Mouse (Mus musculus): ENCODE results near the gene Gab2.

Gene Gab2

DNA sequence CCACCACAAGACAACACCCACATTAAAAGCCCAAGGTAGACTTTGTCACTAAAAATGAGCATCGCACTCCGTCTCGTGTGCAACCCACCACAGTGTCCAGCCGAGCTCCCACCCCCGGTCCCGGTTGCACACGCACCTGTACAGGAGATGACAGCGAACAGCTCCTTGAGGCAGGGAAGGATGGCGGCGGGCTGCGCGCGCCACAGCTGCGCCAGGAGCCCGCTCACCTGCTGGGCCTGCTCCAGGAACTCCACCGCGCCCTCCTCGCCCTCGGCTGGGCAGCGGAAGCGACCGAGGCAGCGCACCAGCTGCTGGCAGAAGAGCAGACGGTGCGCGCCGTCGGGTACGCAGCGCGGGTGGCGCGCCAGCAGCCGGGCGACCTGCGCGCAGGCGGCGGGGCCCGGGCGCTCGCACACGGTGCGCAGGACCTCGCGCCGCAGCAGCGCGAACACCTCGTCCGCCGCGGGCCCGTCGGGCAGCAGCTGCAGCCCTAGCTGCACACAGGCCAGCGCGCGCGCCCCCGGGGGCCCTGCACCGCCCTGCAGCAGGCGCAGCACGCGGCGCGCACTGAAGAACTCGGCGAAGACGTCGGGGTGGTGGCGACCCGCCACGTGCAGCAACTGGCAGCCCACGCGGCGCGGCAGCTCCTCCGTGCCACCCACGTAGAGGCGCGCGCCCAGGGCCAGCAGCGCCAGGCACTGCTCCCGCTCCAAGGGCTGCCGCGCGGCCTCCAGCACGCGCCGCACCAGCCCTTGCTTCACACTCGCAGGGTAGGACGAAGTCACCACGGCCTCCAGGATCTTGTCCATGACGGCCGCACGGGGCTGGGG is 244.0 kb downstream of the Gab2 start:
- no peak for DNase-seq

DNA sequence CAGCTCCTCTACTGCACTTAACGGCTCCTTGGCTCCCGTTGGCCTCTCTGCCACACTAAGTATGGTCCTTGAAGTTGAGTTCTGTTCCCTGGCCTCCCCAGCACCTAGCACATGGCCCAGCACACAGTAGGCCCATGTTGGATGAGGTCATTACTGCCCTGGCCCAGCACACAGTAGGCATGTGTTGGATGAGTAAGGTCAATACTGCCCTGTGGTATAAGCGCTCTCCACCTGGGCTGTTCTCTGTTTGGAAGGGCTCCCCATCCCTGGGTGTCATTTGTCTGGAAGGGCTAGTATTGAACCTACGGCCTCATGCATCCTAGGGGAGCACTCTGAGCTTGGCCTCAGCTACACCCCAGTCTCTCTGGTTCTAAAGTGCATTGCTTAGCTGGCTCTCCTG is 246.0 kb downstream of the Gab2 start:
- no peak for DNase-seq

DNA sequence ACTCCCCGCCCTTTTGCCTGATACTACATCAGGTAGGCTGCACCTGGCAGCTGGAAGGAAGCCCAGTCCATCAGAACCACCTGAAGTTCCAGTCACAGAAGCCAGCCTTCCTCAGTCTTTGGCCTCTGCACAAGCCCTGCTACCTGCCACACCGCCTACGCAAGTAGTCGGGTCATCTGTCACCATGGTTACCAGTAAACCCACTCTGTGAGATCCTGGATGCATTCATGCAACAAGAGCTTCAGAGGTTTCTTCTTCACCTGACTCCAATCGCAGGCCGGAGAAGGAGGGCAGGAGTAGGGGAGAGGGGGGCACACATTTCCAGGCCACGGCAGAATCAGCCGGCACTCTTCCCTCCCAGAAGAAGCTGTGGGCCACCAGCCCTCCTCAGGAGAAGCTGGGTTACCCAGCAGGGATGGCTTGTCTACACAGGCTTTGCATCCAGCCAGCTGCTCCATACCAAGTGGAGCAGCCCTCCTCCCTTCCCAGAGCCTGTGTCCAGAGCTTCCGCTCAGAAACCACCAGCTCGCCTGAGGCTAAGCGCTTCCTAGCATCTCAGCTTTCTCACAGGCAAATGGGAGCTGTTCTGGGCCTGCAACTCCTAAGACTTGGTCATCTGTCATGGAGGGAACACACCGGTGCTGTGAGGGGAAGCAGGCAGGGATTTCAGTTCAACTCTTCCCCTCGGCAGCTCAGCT is 247.7 kb downstream of the Gab2 start:
- peak; percentile 62 for DNase-seq

DNA sequence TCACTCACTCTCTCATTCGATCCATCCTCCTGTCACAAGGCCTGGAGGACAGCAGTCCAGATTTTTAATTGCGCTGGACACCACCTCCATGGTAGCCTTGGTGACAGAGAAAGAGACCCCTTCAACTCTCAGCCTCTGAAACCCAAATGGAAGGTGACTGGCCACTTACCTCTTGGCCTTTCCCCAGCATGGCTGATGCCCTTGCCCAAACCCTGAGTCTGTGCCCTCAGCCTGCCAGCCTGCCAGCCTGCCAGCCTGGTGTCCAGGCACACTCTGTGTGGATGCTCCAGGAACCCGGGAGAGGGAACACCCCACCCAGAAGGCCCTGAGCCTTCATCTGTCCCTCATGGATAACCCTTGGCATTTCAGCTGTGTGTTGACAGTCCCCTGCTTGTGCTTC is 248.3 kb downstream of the Gab2 start:
- DNase-seq = peak; percentile 51

DNA sequence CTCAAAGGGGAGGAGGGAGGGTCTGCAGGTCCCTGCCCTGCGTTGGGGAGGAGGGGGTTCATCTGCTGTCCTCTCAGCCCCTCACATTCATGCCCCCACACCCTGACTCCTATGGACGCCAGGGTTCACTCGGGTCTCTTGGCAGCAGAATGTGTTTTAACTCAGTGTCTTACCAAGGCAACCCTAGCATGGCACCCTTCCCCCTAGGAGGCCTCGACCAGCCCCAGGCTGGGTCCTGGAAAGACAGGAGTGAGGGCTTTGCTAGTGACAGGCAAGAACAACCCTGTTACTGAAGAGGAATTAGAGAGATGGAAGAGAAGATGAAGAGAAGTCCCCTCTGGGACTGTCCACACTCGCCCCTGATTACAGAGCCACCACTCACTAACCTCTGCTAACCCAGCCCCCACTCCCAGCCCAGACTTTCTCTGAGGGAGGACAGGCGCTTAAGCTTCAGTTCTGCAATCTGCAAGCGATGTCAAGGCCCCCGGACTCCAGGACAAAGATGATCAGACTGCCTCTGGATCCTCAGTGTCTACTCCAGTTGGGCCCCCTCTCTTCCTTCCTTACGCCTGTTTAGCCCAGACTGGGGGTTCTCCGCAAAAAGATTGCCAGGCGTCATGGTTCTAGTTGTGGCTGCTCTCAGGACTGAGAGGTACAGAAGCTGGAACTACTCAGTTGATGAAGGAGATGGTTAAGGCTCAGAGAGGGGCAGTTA is 249.7 kb downstream of the Gab2 start:
- DNase-seq = peak; percentile 48

DNA sequence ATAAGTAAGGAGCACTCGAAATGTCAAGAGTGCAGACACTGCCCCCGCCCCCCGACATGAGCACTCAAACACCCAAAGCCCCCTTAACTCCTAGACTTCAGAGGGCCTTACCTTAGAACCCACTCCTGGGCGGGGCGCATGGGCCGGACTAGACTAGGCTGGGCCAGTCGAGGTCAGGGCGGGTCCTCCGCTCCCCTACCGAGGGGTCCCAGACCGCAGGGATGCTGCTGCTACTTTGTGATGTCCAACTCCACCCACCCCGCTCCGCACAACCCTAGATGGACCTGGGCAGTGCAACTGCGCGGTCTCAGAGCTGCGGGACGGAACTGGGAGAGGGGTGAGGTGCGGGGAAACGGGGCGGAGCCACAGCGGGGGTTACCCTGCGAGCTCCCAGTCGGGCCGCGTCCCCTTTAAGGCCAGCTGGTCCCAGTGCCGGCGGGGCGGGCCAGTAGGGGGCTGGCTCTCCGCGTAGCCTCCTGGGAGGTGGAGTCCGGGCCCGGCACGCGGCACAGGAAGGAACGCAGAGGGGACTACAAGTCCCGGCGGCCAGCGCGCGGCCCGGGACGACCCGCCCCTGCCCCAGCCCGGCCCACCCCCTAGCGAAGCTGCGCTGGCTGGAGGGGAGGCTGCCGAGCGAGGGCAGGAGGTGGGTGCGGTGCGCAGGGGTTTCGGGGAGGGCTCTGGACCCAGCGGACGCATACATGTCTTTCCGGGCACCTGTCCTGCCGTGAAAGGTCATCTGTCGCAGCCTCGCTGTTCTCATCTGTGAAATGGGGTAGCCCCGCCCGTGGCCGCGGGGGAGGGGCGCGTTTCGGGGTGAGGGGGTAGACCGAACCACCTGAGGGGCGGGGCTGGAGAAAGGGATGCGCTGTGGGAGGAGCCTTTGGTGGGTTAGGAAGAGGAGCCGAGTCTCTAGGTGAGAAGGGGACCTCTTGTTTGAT is 250.6 kb downstream of the Gab2 start, which contains the start of the genes Usp35 and Kctd21:
Usp35 (minus strand) TSS at position 295 of the 941 bp plus-strand sequence.
Kctd21 (plus strand) TSS at position 602 of the 941 bp plus-strand sequence.
- DNase-seq = peak; percentile 94

DNA sequence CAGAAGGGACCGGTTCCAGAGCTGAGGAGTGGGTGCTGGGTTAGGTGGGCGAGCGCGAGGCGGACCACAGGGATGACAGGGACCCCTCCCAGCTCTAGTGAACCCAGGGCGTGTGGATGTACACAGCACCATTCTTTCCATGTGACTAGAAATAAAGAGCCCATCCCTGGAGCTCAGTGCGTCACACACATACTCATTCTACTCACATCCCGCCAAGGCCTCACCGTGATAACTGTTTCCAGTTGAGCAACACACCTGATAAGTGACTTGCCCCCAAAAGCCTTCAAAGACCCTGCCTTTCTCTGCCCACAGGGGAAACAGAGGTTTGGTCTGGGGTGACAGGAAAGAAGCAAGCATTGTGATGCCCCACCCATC is 251.3 kb downstream of the Gab2 start:
- no peak for DNase-seq

DNA sequence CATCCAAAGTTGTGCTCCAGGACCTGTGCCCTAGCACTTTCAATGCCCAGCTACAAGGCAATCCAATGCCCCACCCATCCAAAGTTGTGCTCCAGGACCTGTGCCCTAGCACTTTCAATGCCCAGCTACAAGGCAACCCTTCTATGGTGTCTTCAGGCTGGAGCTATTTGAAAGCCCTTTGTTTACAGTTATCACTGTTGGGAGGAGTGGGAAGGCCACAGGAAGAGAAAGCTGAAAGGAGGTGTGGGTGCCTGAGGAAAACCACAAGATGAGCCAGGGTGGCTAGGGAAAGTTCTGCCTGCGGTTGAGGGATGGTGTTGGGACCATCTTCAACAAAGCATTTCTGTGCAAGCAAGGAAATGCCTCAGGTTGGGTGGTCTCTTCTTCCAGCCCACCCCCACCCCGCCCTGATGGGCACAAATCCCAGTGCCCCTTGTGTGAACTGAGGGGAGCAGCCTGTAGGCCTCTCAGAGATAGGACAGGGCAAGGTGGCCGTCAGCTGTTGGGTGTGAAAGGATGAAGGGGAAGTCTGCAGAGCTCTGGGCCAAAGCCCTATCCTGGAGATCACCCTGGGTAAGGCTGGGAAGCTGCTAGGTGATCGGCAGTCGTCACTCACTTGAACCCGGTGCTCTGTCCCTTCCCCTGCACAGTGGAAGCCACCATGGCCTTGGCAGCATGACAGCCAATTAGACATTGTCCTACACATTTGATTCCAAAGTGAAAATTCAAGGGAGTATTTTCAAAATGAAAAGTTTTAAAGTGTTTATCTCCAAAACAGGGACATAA is 251.9 kb downstream of the Gab2 start:
- DNase-seq = peak; percentile 47

DNA sequence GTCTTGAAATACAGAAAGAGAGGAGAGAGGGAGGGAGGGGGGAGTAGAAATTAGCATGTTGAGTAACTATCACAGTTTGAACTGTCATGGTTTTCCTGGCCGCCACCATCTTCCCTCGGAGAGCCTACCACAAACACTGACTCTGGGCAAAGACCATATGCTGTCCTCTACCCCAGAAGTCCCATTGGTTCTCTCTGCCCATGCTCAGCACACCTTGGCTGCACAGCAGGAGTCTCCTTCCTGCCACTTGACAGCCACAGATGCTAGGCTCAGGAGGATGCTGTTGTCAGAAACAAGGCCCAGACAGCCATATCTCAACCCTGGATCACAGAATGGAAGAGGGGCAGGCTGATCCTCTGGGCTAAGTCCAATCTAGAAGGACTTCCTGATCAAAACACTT is 253.0 kb downstream of the Gab2 start:
- peak; percentile 28 for DNase-seq

DNA sequence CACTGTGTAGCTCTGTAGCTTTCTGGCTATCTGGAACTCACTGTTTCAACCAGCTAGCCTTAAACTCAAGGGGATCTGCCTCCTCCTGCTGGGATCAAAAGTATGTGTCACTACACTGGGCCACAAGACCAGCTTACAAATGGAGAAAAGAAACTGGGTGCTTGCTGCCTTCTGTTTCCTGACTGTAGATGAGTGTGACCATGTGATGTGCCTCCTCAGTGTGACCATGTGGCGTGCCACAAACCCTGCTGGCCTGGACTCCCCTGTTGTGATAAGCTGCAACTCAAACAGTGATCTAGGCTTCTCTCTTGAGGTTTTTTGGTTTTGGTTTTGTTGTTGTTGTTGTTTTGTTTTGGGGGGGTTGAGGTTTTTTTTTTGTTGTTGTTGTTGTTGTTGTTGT is 255.3 kb downstream of the Gab2 start:
- DNase-seq = no peak

DNA sequence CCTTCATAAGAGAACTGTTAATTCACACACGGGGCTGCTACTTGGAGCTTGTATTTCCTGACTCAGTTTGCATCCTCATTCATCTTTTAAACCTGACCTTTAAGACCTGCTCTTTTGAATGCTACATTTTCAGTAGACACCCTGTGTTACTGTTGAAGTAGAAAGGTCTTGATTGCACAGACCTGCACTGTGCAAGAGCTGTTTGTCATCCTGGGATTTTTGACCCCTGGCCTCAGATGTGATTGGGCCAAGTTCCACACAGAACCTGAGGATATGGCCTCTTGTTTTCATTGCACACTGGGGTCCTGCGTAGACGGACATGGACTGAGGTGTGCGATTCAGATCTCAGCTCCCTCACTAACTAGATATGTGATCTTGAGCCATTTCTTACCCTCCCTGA is 257.2 kb downstream of the Gab2 start:
- DNase-seq = no peak

DNA sequence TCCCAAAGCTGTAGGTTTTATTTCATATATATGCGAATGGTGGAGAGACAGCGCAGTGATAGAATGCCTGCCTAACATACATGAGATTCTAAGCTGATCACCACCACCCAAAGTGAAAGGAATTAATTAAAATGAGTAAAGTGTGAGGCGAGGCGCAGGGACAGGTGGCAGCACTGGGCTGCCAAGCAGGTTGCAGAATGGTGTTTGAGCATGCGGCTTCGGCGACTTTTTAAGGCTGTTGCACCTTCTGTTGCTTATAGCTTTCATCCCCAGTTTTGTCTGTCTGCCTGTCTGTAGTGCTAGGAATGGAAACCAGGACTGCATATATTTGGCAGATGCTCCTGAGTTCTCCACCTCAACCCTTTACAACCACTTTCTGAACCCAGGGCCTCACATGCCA is 258.2 kb downstream of the Gab2 start:
- DNase-seq = no peak

DNA sequence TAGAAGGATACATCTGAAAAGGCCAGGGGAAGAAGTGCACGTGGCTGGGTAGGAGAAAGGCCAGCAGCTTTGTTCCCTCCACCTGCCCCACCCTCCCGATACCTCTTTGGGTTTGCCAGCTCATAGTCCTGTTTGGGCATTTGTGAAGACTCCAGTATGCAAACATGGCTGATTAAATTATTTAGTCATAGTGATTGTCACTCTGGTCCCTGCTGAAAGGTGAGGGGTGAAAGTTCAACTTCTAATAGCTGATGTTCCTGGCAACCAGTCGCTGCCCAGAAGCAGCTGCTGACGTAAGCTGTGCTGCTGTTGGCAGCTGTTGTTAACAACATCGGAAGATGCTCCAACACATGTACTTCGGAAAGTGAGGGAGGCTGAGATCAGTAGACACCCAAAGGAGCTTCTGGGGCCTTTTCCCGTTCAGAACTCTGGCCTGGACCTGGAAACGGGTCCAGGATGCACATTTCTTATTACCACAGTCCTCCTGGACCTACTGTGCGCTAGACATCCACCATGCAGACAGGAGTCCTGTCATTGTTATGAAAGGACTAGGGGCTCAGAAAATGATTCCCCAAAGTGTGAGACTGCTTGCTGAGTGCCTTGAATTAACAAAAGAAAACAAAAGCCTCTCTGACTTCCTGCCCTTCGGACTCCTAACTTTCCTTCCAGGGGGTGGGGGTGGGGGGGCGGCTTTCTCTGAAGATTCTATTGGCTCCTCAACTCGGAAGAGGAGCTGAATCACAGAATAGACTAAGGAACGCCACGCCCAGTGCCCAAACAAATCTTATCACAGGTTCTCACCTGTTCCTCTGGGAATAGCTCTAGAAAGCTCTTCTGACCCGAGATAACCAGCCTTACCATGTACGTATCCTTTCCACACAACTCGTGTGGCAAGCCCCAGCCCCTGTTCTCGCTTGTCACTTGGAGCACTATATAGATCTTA is 259.8 kb downstream of the Gab2 start:
- no peak for DNase-seq

DNA sequence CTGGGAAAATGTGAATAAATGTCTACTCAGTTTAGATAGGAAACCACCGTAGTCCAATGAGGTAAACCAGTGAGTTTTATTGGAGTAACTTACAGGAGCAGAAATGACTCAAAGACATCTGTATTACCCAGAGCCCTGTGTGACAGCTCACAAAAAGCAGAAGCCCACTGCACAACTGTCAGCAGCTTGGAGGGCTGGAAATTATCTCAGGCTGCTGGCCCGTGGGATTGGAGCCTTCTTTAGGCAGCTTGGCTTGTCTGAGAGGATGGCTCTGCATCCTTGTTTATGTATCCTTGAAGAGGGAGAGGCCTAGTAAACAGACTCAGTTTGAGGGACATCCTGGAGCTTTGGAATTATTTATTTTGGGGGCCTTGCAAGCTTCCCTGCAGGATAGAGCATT is 261.6 kb downstream of the Gab2 start:
- no peak for DNase-seq

DNA sequence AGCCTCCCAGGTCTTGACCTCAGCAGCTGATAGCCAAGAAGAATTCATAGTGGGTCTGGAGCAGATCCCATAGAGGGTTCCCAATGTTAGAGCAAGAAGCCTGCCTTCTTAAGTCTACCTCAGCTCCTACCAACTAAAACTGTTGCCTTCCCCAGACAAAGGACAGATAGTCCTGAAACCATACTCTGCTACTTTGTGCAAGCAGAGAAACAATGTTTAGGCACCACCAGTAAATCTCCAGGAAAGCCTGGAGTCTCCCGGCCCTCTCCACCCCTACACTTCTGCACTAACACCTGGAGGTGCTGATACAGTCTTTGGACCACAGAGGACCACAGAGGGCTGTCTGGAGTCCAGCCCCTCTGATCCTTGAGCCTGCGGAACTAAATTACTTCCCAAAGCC is 263.3 kb downstream of the Gab2 start:
- no peak for DNase-seq

DNA sequence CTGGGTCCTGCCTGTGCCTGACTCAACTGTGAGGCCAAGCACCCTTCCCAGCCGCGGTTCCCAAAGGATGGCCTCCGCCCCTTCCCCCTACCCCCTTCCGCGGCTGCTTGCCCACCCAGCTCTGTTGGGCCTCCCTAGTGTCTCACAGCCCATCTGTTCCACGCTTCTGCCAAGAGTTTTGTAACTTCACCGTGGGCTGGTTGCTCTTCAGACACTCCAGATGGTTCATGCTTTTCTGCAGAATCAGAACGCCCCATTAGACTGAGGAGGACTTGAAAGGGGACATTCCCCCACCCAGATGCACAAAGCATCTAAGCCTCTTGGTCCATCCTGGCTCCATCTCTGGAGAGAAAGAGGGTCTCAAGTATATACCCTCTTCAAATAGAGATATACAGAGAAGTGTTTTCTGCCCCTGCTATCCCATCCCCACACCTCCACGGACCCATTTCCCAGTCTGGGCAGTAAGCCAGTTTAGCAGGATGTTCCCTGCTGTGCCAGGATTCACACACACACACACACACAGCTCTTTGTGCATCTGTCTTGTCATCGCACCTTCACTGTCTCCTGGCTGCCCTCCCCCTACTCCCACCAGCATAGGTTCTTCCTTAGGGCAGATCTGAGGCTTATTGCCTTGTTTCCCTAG is 264.0 kb downstream of the Gab2 start:
- DNase-seq = peak; percentile 43

DNA sequence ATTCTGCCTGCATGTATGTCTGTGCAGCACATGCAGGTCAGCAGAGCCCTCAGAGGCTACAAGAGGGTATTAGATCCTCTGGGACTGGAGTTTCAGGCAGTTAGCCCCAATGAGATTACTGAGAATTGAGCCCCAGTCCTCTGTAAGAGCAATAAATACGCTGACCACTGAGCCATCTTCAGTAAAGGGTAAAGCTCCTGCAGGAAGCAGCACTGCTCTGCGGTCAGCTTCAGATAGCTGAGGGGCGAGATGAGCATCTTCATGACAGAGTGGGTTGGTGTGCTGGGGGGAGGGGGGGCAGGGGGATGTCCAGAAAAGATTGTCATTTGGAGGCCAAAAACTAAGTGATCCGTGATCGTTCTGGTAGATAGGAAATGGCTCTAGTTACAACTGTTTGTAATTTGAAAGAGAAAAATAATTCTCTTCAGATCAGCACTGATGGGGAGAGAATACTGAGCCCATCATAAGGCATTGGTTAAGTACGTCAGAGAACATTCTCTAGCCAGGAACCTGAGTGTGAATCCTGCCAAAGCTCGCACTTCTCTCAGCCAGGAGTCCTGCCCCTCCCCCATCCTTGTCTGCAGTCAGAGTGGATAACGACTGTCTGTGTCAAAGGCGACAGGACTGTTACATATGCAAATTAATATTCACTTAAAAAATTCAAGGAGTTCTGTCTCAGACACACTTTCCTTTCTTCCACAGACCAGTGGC is 264.9 kb downstream of the Gab2 start:
- no peak for DNase-seq

DNA sequence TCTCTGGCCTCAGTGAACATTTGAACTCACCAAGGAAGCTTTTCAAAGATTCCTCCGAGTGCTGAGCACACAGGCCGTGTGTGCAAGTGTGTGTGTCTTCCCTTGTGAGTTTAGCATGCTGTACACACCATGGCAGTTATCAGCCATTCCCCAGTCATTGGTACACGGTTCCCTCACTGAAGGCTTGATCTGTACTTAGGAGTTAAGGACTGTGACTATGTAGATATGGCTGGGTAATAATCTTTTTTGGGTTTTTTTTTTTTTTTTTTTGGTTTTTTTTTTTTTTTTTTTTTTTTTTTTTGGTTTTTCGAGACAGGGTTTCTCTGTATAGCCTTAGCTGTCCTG is 265.4 kb downstream of the Gab2 start:
- no peak for DNase-seq

DNA sequence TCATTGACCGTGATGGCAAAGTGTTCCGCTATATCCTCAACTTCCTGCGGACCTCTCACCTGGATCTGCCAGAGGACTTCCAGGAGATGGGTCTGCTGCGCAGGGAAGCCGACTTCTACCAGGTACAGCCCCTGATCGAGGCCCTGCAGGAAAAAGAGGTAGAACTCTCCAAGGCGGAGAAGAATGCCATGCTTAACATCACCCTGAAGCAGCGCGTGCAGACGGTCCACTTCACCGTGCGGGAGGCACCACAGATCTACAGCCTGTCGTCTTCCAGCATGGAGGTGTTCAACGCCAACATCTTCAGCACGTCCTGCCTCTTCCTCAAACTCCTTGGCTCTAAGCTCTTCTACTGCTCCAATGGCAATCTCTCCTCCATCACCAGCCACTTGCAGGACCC is 266.1 kb downstream of the Gab2 start:
- no peak for DNase-seq

Measured in cerebellum, adult 8-10 months (tissue).